Mouse (Mus musculus): ENCODE data around the gene Atp6v0c. TPM values are rescaled to one million over a fixed set of nuclear protein-coding genes. Genes with fewer than 3 reads are reported as not detected.

Atp6v0c gene
- polyA plus RNA-seq, 1 experiment, result 432 TPM

DNA sequence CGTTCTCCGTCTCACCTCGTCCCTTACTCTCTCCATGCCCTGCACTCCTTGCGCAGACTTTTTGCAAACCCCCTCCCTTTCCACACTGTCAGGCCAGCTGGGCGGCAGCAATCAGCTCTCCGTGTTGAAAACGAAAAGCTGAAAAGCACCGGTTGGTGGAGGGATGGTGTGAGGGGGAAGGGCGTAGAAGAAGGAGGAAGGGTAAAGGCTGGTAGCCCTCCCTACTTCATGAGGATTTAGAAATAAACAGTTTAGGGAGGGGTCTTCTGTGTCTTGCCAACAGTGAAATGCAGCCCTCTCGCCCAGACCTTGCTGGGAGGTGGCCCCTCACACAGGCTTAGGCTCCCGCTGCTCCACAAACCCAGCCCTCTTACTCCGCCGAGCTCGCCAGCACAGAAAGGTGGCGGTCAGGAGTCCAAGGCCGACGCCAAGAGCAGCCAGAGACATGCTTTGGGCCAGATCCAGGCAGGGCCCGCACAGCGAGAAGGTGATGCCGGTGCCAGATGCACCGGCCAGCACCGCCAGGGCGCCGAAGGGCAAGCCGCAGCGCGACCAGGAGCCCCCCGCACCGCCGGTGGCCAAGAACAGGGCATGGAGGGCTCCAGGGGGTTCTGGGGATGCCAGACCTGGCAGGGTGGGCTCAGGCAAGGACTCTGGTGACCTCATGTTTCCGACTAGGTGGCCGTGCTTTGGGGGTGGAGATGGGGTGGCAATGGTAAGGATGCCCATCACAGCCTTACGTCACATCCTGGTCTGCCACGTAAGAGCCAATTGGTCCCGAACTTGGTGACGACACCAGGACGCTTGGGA lies 42.3 kb upstream of the Atp6v0c start:
- H3ac ChIP-seq (ENCODE audit: control insufficient read depth, insufficient read length), result no peak overlapping the region
- no peaks in the 10 kb centered on the region for H3K27me3 ChIP-seq (ENCODE audit: control insufficient read depth, insufficient read depth, insufficient read length)
- H3K79me2 ChIP-seq (ENCODE audit: control insufficient read depth, insufficient read depth), result no peaks in the 10 kb centered on the region
- H3K36me3 ChIP-seq (ENCODE audit: control insufficient read depth, insufficient read depth), result no peaks in the 10 kb centered on the region
- TF ChIP-seq SRF (IDR thresholded peaks at IDR 0.05; ENCODE audit: control insufficient read depth, insufficient read length, low read depth) (no peak), USF1 (IDR thresholded peaks at IDR 0.05; ENCODE audit: low read depth) (no peak), TCF12 (IDR thresholded peaks at IDR 0.05; ENCODE audit: insufficient read depth, poor library complexity, severe bottlenecking) (no peak), POLR2AphosphoS2 (IDR thresholded peaks at IDR 0.05; ENCODE audit: insufficient read length, low read depth) (no peak), MAX (IDR thresholded peaks at IDR 0.05; ENCODE audit: low read depth) (no peak), MYOD1 (IDR thresholded peaks at IDR 0.05; ENCODE audit: control insufficient read depth in 1 of 3, insufficient read length in 2 of 3, low read depth in 2 of 3) (no peak), CEBPB (IDR thresholded peaks at IDR 0.05; ENCODE audit: insufficient read depth, poor library complexity, severe bottlenecking) (no peak), REST (IDR thresholded peaks at IDR 0.05; ENCODE audit: insufficient read depth, insufficient read length) (no peak), E2F4 (IDR thresholded peaks at IDR 0.05; ENCODE audit: insufficient read depth) (no peak), TCF3 (IDR thresholded peaks at IDR 0.05; ENCODE audit: insufficient read length, low read depth) (no peak), POLR2A (IDR thresholded peaks at IDR 0.05; ENCODE audit: insufficient read length, low read depth) (no peak), MYOG (IDR thresholded peaks at IDR 0.05; ENCODE audit: control insufficient read depth in 1 of 3, insufficient read depth in 1 of 3, insufficient read length in 2 of 3, low read depth in 2 of 3) (no peak)
- no peak overlapping the region for H3K4me2 ChIP-seq (ENCODE audit: low read depth)
- no peak overlapping the region for H3K4me3 ChIP-seq

DNA sequence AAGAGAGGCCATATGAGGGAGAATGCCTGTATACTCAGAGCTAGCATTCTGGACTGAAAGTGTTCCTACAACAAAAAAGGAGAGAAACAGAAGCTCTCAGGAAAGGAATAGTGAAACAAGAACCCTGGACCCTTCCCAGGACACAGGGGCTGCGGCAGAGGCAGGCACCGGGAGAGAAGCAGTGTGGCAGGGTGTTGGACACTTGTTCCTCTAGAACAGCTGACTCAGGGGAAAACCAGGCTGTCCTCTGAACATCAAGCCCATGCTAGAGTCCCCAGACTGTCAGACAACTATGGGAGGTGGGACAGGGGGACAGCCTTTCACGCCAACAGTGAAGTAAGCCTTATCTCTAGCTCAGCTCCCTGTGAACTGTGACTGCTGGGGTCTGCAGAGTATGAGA lies 41.1 kb upstream of the Atp6v0c start:
- Histone ChIP-seq H3K4me2 (ENCODE audit: low read depth) (no peak overlapping the region), H3K79me2 (ENCODE audit: control insufficient read depth, insufficient read depth) (no peaks in the 10 kb centered on the region), H3K27me3 (ENCODE audit: control insufficient read depth, insufficient read depth, insufficient read length) (no peaks in the 10 kb centered on the region), H3ac (ENCODE audit: control insufficient read depth, insufficient read length) (no peak overlapping the region), H3K4me3 (no peak overlapping the region), H3K36me3 (ENCODE audit: control insufficient read depth, insufficient read depth) (no peaks in the 10 kb centered on the region)
- no peak for TF ChIP-seq POLR2A (IDR thresholded peaks at IDR 0.05; ENCODE audit: insufficient read length, low read depth)
- no peak for TF ChIP-seq MAX (IDR thresholded peaks at IDR 0.05; ENCODE audit: low read depth)
- no peak for TF ChIP-seq USF1 (IDR thresholded peaks at IDR 0.05; ENCODE audit: low read depth)
- TF ChIP-seq TCF12 (IDR thresholded peaks at IDR 0.05; ENCODE audit: insufficient read depth, poor library complexity, severe bottlenecking), result no peak
- no peak for TF ChIP-seq REST (IDR thresholded peaks at IDR 0.05; ENCODE audit: insufficient read depth, insufficient read length)
- no peak for TF ChIP-seq MYOG (IDR thresholded peaks at IDR 0.05; ENCODE audit: control insufficient read depth in 1 of 3, insufficient read depth in 1 of 3, insufficient read length in 2 of 3, low read depth in 2 of 3)
- TF ChIP-seq MYOD1 (IDR thresholded peaks at IDR 0.05; ENCODE audit: control insufficient read depth in 1 of 3, insufficient read length in 2 of 3, low read depth in 2 of 3), result no peak
- TF ChIP-seq TCF3 (IDR thresholded peaks at IDR 0.05; ENCODE audit: insufficient read length, low read depth), result no peak
- no peak for TF ChIP-seq SRF (IDR thresholded peaks at IDR 0.05; ENCODE audit: control insufficient read depth, insufficient read length, low read depth)
- TF ChIP-seq POLR2AphosphoS2 (IDR thresholded peaks at IDR 0.05; ENCODE audit: insufficient read length, low read depth), result no peak
- TF ChIP-seq E2F4 (IDR thresholded peaks at IDR 0.05; ENCODE audit: insufficient read depth), result no peak
- no peak for TF ChIP-seq CEBPB (IDR thresholded peaks at IDR 0.05; ENCODE audit: insufficient read depth, poor library complexity, severe bottlenecking)

DNA sequence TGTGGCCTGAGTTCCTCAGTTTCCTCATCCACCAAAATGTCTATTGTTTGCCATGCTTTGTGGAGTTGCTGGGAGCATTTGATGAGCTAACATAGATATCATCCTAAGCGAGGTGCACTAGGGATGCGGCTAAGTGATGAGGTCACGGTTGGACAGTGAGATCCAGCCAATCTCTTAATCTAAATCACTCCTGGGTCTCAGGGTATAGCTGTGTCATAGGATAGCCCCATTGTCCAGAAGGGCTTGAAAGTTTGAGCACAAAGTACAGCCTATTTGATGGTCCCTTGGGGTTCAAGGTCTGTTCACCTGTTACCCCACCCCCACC lies 40.4 kb upstream of the Atp6v0c start:
- H3ac ChIP-seq (ENCODE audit: control insufficient read depth, insufficient read length), result no peak overlapping the region
- no peak for TF ChIP-seq TCF12 (IDR thresholded peaks at IDR 0.05; ENCODE audit: insufficient read depth, poor library complexity, severe bottlenecking)
- no peak for TF ChIP-seq SRF (IDR thresholded peaks at IDR 0.05; ENCODE audit: control insufficient read depth, insufficient read length, low read depth)
- no peak for TF ChIP-seq USF1 (IDR thresholded peaks at IDR 0.05; ENCODE audit: low read depth)
- no peak overlapping the region for H3K4me3 ChIP-seq
- H3K27me3 ChIP-seq (ENCODE audit: control insufficient read depth, insufficient read depth, insufficient read length), result no peaks in the 10 kb centered on the region
- H3K4me2 ChIP-seq (ENCODE audit: low read depth), result no peak overlapping the region
- H3K36me3 ChIP-seq (ENCODE audit: control insufficient read depth, insufficient read depth), result no peaks in the 10 kb centered on the region
- no peaks in the 10 kb centered on the region for H3K79me2 ChIP-seq (ENCODE audit: control insufficient read depth, insufficient read depth)

DNA sequence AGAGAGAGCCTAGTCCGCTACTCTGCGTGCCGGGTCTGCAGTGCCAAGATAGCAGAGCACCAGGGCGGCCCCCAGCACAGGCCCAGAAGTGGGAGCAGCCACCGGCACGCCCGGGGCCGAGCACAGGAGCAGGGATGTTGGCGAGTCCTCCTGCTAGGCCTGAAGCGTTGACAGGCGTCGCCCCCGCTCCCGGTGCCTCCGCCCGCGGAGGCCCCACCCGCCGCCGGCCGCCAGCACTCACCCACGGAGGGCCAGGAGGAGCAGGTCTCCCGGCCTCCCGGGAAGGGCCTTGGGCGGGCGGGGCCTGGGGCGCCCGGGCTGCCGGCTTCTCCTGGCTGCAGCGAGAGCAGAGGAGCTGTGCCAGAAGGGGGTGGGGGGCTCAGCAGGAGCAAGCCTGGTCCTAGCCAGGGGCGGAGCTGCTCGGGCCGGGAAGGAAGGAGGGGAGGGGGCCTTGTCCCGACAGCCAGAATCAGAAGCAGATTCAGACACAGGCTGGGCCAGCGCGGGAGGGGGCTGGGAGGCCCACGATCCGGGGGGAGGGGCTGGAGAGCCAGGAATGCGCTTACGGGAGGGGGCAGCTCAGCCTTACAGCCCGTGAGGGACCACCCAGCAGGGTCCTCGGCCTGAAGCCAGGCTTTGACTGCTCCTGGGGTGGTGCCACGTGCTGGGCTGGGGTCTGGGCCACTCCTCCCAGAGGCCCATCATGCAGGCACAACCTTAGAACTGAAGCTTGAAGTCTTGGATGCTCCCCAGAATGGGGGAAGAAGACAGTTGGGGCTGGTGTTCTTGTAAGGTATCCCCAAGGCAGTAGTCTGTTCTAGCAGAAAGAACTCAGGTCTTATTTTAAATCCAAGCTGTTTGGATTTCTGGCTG lies 39.8 kb upstream of the Atp6v0c start, which contains the start of gene Ntn3:
TSS of gene Ntn3 (minus strand) at position 489 of the 873 bp plus-strand sequence.
- Histone ChIP-seq H3ac (ENCODE audit: control insufficient read depth, insufficient read length) (no peak within 1 kb of the TSS), H3K36me3 (ENCODE audit: control insufficient read depth, insufficient read depth) (no peaks in the 10 kb centered on the region), H3K4me2 (ENCODE audit: low read depth) (peak within 1 kb of the TSS; percentile 24), H3K4me3 (no peak within 1 kb of the TSS), H3K27me3 (ENCODE audit: control insufficient read depth, insufficient read depth, insufficient read length) (no peaks in the 10 kb centered on the region), H3K79me2 (ENCODE audit: control insufficient read depth, insufficient read depth) (no peaks in the 10 kb centered on the region)
- TF ChIP-seq REST (IDR thresholded peaks at IDR 0.05; ENCODE audit: insufficient read depth, insufficient read length) (no peak), CEBPB (IDR thresholded peaks at IDR 0.05; ENCODE audit: insufficient read depth, poor library complexity, severe bottlenecking) (no peak), TCF12 (IDR thresholded peaks at IDR 0.05; ENCODE audit: insufficient read depth, poor library complexity, severe bottlenecking) (no peak)

DNA sequence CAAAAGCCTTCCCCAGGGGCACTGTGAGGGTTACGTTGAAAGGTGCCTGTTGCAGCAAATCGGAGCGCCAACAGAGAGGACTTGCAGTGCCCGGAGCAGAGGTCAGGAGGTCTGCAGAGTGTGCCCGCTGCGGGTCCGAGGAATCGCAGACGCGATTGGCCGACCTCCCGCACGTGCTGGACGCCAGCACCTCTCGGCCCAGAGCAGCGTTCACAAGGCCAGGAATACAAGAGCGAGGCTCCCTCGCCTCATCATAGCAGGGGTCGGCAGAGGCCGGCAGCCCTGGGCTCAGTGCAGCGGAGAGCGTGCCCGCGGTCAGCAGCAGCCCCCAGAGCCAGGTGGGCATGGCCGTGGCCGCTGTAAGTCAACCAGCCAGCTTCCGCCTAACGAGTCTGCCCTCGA lies 39.1 kb upstream of the Atp6v0c start:
- no peaks in the 10 kb centered on the region for H3K79me2 ChIP-seq (ENCODE audit: control insufficient read depth, insufficient read depth)
- peak overlapping the region; percentile 24 for H3K4me2 ChIP-seq (ENCODE audit: low read depth)
- no peaks in the 10 kb centered on the region for H3K36me3 ChIP-seq (ENCODE audit: control insufficient read depth, insufficient read depth)
- no peak overlapping the region for H3ac ChIP-seq (ENCODE audit: control insufficient read depth, insufficient read length)
- TF ChIP-seq POLR2AphosphoS2 (IDR thresholded peaks at IDR 0.05; ENCODE audit: insufficient read length, low read depth), result no peak
- H3K4me3 ChIP-seq, result no peak overlapping the region
- H3K27me3 ChIP-seq (ENCODE audit: control insufficient read depth, insufficient read depth, insufficient read length), result no peaks in the 10 kb centered on the region

Measured in myocyte (in vitro differentiated cells).